Mouse (Mus musculus) C3H10T1/2 (cell line): Measurements from ENCODE around the gene Olfr1341. TPM values are rescaled to one million over a fixed set of nuclear protein-coding genes. Genes with fewer than 3 reads are reported as not detected.

ENCODE experiments used
- polyA plus RNA-seq, 2 experiments: library from polyadenylated mRNA; unstranded; fragments of >200 nt; fragmentation: generic; extraction: Trizol; gene quantifications; one replicate each; pipeline ENCODE4 v1.2.1; 2012; ENCODE audit warnings: missing spikeins in 2 of 2

Gene Olfr1341
- not detected for polyA plus RNA-seq

GRCm38 (mm10) chr4:118703223-118703622, at the start of gene Olfr1341:
Gene Olfr1341 (plus strand): TSS chr4:118703523.

DNA sequence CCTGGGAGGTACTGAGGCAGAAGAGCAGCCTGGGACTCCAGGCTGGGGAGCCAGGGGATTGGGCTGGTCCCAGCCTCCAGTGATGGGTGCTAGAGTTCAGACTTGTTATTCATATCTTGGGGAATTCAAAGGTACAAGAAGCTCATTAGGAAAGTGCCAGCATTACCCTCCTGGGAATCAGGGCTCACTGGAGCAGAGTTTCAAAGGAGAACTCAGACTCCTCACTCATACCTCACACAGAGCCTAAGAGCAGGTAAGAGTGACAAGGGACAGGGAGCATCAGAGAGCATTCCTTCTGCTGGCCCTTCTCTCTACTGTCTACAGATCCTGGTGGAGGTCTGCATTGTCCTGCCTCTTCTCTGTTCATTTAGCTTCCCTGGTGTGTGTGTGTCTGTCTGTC, 44.7 kb upstream of the Olfr1341 start, which contains the start of gene Olfr62:
Olfr62 (plus strand) TSS at position 301 of the 400 bp plus-strand sequence.

DNA sequence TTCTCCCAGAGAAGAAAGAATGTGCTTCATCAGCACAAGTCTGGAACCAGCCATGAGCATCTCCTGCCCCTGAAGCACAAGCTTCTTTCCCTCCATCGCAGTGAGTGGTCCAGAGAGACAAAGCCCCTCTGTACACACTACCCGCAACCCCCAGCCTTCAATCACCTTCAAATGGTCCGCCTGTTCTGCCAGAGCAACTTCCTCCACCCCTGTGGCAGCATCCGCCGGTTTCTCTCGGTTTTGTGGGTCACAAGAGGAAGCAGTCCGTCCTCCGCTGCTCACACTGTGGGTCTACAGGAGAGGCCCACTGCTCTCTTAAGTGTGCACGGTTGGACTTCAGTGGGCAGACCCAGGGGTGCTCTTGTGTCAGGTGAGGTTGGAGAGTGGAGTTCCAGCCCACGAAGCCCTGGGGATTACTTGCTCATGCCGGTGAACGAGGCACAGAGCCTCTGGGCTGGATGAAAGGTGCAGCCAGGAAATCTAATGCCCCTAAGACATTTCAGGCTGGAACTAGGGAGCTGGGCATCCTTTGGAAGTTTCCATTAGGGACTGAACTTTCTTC, 10.8 kb upstream of the Olfr1341 start, which contains the start of gene Olfr1342:
Olfr1342 (minus strand) TSS at position 345 of the 562 bp plus-strand sequence.

DNA sequence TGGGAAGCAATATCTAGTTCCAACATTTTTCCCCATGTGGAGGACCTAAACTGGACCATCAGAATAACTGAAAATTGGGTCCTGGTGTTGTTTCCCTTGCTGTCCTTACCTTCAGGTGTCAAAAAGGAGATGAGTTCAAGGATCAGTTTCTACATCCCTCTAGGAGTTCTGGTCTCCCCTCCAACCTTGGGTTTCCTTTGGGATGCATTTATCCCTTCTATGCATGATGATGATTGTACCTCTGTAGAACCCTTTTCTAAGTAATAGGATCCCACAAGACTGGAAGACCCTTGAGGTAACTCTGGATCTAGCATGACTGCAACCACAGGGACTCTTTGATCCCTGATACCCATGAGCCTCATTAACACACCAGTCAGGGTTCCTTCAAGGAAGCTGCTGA, 16.5 kb downstream of the Olfr1341 start, which contains the start of gene Olfr1340:
Olfr1340 (plus strand) TSS at position 301 of the 400 bp plus-strand sequence.

GRCm38 (mm10) chr4:118731875-118732274, 28.6 kb downstream of the Olfr1341 start, which contains the start of gene Olfr1339:
Gene Olfr1339 (plus strand): TSS chr4:118732175.

DNA sequence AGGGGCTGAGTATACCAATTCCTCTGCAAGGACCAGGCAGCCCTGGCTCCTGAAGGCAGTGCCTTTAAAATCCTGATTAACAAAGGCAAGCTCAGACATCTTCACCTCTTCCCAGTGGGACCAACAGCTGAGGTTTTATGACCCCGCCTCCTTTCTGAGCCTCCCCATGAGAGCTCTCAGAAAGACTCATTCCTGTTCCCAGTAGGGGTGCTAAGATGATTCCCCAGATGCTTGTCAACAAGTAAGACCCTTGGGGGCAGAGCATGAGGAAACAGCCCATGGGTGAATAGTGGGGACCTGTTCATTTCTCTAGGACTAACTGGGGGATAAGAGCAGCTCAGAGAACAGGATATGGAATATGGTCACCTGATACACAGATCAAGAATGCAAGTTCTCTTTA, 55.3 kb downstream of the Olfr1341 start, which contains the start of gene Olfr1338:
Olfr1338 (minus strand) TSS at position 101 of the 400 bp plus-strand sequence.

Other genes starting within 250 kb of the Olfr1341 start
- not detected for gene Mpl, start 246.0 kb upstream of the Olfr1341 start, polyA plus RNA-seq
- gene Tie1, start 213.5 kb upstream of the Olfr1341 start, polyA plus RNA-seq = not detected
- gene 2610528J11Rik, start 176.5 kb upstream of the Olfr1341 start, polyA plus RNA-seq = not detected
- gene Tmem125, start 159.5 kb upstream of the Olfr1341 start, polyA plus RNA-seq = not detected
- not detected for gene Cfap57, start 82.7 kb upstream of the Olfr1341 start, polyA plus RNA-seq
- gene Ebna1bp2, start 82.7 kb upstream of the Olfr1341 start, polyA plus RNA-seq = 10 to 100 TPM; 12.5 to 40.3 TPM
- not detected for gene Olfr62, start 44.6 kb upstream of the Olfr1341 start, polyA plus RNA-seq
- not detected for gene Olfr1342, start 10.8 kb upstream of the Olfr1341 start, polyA plus RNA-seq
- not detected for gene Olfr1340, start 16.6 kb downstream of the Olfr1341 start, polyA plus RNA-seq
- not detected for gene Olfr1339, start 28.7 kb downstream of the Olfr1341 start, polyA plus RNA-seq
- gene Olfr1338, start 55.2 kb downstream of the Olfr1341 start, polyA plus RNA-seq = not detected
- gene Olfr1337, start 79.1 kb downstream of the Olfr1341 start, polyA plus RNA-seq = not detected
- not detected for gene Olfr1335, start 106.4 kb downstream of the Olfr1341 start, polyA plus RNA-seq
- gene Olfr1333, start 132.8 kb downstream of the Olfr1341 start, polyA plus RNA-seq = not detected
- gene Olfr1331, start 161.1 kb downstream of the Olfr1341 start, polyA plus RNA-seq = not detected
- gene Olfr1330, start 185.1 kb downstream of the Olfr1341 start, polyA plus RNA-seq = under 1 TPM in 1 of 2 experiments, not detected in 1; 0.01 TPM
- not detected for gene Olfr1329, start 213.9 kb downstream of the Olfr1341 start, polyA plus RNA-seq
- not detected for gene Olfr1328, start 235.1 kb downstream of the Olfr1341 start, polyA plus RNA-seq